Mouse (Mus musculus) intestine, postnatal 0 days (tissue): ENCODE data around the gene Ms4a6c. TPM values are rescaled to one million over a fixed set of nuclear protein-coding genes. Genes with fewer than 3 reads are reported as not detected.
"Not testable (repeated sequence)": the region's sequence is repeated elsewhere in the genome, so short reads cannot be mapped to it uniquely, and the experiment has no call there.

Source experiments
- ATAC-seq: fragments of 200-750 bp; cut with Nextera tagmentation; 2 replicates; pipeline ENCODE4 v1.8.0; 2017; ENCODE audit warnings: mild to moderate bottlenecking, moderate TSS enrichment, moderate library complexity
- H3K27ac ChIP-seq: fragments of 300-500 bp; sonication (generic); 2 replicates; pipeline ENCODE4 v1.5.1; 2014; ENCODE audit warnings: mild to moderate bottlenecking, low read depth, low read length, moderate library complexity
- H3K27me3 ChIP-seq: fragments of 300-500 bp; sonication (generic); replicated peaks from 2 replicates; pipeline ENCODE4 v1.6.1; 2014; ENCODE audit warnings: low read length, mixed read lengths; ENCODE audit not compliant: control insufficient read depth, insufficient read depth
- H3K36me3 ChIP-seq: fragments of 300-500 bp; sonication (generic); 2 replicates; pipeline ENCODE4 v1.6.1; 2014; ENCODE audit warnings: mild to moderate bottlenecking, moderate library complexity; ENCODE audit not compliant: control insufficient read depth, insufficient read depth
- H3K4me1 ChIP-seq: fragments of 300-500 bp; sonication (generic); replicated peaks from 2 replicates; pipeline ENCODE4 v1.6.1; 2014; ENCODE audit warnings: antibody characterized with exemption, low read length, mixed read lengths; ENCODE audit not compliant: control insufficient read depth, insufficient read depth
- H3K4me2 ChIP-seq: fragments of 300-500 bp; sonication (generic); replicated peaks from 2 replicates; pipeline ENCODE4 v1.6.1; 2014; ENCODE audit warnings: low read depth, mild to moderate bottlenecking, moderate library complexity
- H3K4me3 ChIP-seq: fragments of 300-500 bp; sonication (generic); 2 replicates; pipeline ENCODE4 v1.5.1; 2014; ENCODE audit warnings: low read depth, low read length
- H3K9ac ChIP-seq: fragments of 300-500 bp; sonication (generic); 2 replicates; pipeline ENCODE4 v1.6.1; 2014; ENCODE audit warnings: mild to moderate bottlenecking, low read depth, low read length
- H3K9me3 ChIP-seq: fragments of 300-500 bp; sonication (generic); 2 replicates; pipeline ENCODE4 v1.6.1; 2016; ENCODE audit warnings: mixed run types; ENCODE audit not compliant: control insufficient read depth
- CTCF ChIP-seq: sonication (generic); IDR thresholded peaks from 2 replicates; pipeline ENCODE4 v1.5.1; 2016; ENCODE audit warnings: low read depth, mild to moderate bottlenecking, control low read depth, antibody characterized with exemption, moderate library complexity
- WGBS: fragments of 180-500 bp; shearing (Covaris S2); extraction: QIAGEN DNeasy Blood & Tissue Kit; methylation state at CpG from one replicate; pipeline ENCODE4 v1.1.7; 2014; 5-methylcytosine and 5-hydroxymethylcytosine counted together
- polyA plus RNA-seq: library from polyadenylated mRNA; unstranded; fragments of >200 nt; fragmentation: Nextera tagmentation; extraction: Ambion mirVana; gene quantifications from 2 replicates; pipeline ENCODE4 v1.2.1, GENCODE M21; 2015

The Ms4a6c gene
- polyA plus RNA-seq, 1 experiment from 2014 or later, result 7.9 TPM

DNA sequence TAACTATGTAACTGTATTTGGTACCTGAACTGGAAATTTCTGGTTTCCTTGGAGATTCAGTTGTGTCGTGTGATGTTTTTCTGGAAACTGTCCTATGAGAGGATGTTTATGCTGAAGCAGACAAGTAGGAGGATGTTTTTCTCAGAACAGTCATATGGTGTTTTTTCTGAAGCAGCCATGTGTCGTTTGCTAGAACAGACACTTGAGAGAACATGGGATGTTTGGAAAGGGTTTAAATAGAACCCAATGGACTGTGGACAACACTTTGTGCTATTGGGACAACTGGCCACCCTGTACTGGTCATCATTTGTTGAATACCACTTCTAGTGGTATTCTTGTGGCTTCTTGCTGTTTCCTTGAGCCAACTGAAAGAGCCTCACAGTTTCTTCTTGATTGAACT, 16.6 kb downstream of the Ms4a6c start, which contains the start of gene Gm8369:
Gm8369 (plus strand) TSS at position 193 of the 400 bp plus-strand sequence.
- WGBS, result 61% methylated on average over 2 of the region's 2 CpGs

DNA sequence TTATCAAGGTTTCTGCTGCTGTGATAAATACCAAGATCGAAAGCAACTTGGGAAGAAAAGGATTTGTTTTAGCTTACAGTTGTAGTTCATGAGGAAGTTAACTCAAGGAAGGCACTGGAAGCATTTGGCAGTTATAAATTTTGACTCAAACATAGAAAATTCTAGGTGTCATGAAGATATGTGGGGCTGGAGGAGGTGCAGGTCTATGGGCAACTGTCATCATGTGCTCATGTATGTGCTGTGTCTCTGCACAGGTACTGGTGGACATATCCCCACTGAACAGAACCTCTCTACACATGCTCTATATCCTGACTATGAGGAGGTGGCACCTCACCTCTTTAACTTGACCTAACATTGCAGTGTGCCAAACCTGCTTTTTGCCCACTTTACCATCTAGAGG, 17.4 kb downstream of the Ms4a6c start:
- H3K27me3 ChIP-seq, result no peaks in the 10 kb centered on the region
- 87% methylated on average over 1 of the region's 1 CpGs for WGBS
- no peak overlapping the region for H3K9ac ChIP-seq
- no peak for ATAC-seq
- no peaks in the 10 kb centered on the region for H3K36me3 ChIP-seq
- no peaks in the 10 kb centered on the region for H3K4me1 ChIP-seq
- no peak overlapping the region for H3K4me2 ChIP-seq
- H3K27ac ChIP-seq, result no peak overlapping the region
- no peaks in the 10 kb centered on the region for H3K9me3 ChIP-seq
- TF ChIP-seq CTCF, result no peak
- H3K4me3 ChIP-seq, result no peak overlapping the region

More for the DNA sequence above, 16.6 kb downstream of the Ms4a6c start, which contains the start of gene Gm8369:
- Histone ChIP-seq H3K27me3 (no peaks in the 10 kb centered on the region), H3K4me2 (no peak within 1 kb of the TSS), H3K4me1 (no peaks in the 10 kb centered on the region), H3K4me3 (no peak within 1 kb of the TSS), H3K9ac (no peak within 1 kb of the TSS), H3K27ac (no peak within 1 kb of the TSS), H3K9me3 (no peaks in the 10 kb centered on the region), H3K36me3 (no peaks in the 10 kb centered on the region)
- ATAC-seq, result no peak
- TF ChIP-seq CTCF, result no peak

DNA sequence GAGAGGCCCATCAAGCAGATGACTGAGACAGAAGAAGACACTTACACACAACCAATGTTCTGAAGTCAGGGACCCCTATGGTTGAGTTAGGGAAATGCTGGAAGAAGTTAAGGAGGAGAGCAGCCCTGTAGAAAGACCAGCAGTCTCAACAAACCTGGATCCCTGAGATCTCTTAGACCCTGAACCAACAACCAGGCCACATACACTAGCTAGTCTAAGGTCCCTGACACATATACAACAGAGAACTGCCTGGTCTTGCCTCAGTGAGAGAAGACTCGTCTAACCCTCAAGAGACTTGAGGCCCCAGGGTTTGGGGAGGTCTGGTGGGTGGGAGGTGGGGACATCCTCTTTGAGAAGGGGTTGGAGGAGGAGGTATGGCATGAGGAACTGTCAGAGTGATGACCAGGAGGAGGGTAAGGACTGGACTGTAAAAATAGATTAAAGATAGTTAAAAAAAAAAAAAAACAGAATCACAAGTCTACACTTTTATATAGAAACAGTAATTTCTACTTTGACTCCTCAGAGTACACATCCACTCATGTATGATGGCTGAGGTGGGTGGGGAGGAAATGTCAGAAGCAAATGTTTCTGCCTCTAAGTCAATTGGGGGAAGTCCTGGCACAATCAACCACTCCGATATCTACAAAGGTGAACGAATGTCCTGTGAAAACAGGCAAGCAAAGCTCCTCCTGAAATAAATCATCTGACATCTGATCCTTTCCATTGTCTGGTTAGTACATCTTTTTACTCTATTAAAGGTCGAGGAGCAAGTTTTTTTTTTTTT, 22.4 kb downstream of the Ms4a6c start:
- H3K36me3 ChIP-seq, result no peaks in the 10 kb centered on the region
- no peak overlapping the region for H3K4me2 ChIP-seq
- H3K9ac ChIP-seq, result no peak overlapping the region
- no peaks in the 10 kb centered on the region for H3K27me3 ChIP-seq
- 65% methylated on average over 4 of the region's 4 CpGs for WGBS
- ATAC-seq, result no peak
- H3K4me3 ChIP-seq, result no peak overlapping the region
- H3K9me3 ChIP-seq, result no peaks in the 10 kb centered on the region
- H3K4me1 ChIP-seq, result no peaks in the 10 kb centered on the region
- H3K27ac ChIP-seq, result no peak overlapping the region
- no peak for TF ChIP-seq CTCF

DNA sequence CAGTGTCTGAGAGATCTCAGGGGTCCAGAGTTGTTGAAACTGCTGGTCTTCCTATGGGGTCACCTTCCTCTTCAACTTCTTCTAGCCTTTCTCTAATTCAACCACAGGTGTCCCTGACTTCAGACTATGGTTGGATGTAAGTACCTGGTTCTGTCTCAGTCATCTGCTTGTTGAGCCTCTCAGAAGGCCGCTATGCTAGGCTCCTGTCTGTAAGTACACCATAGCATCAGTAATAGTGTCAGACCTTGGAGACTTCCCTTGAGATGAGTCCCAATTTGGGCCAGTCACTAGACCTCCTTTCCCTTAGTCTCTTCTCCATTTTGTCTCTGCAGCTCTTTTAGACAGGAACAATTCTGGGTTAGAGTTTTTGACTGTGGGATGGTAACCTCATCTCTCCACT, 23.5 kb downstream of the Ms4a6c start:
- Histone ChIP-seq H3K9me3 (no peaks in the 10 kb centered on the region), H3K4me2 (no peak overlapping the region), H3K9ac (no peak overlapping the region), H3K4me3 (no peak overlapping the region), H3K36me3 (no peaks in the 10 kb centered on the region), H3K4me1 (no peaks in the 10 kb centered on the region), H3K27me3 (no peaks in the 10 kb centered on the region), H3K27ac (no peak overlapping the region)
- TF ChIP-seq CTCF, result no peak
- ATAC-seq, result no peak
- WGBS, result 87% methylated on average over 1 of the region's 1 CpGs

DNA sequence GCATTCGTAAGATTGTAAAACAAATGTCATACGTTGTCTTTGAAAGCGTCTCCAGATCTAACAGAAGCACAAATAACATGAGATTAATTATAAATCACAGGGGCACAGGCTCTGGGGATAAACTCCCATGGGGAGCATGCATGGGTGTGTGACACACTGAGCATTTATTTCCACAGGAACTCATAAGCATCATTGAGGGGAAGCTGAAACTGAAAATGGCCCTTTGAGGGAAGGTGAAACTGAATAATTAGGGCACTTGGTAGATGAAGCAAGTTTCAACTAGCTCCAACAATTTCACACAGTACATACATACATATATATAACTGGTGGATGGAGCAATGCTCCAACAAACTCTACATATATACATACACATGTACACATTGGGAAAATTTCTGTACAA, 25.4 kb downstream of the Ms4a6c start:
- no peak overlapping the region for H3K4me3 ChIP-seq
- no peaks in the 10 kb centered on the region for H3K4me1 ChIP-seq
- no peaks in the 10 kb centered on the region for H3K9me3 ChIP-seq
- H3K36me3 ChIP-seq, result no peaks in the 10 kb centered on the region
- H3K27ac ChIP-seq, result no peak overlapping the region
- H3K27me3 ChIP-seq, result no peaks in the 10 kb centered on the region
- WGBS, result 56% methylated on average over 3 of the region's 3 CpGs
- H3K4me2 ChIP-seq, result no peak overlapping the region
- no peak overlapping the region for H3K9ac ChIP-seq
- no peak for TF ChIP-seq CTCF
- ATAC-seq, result no peak

DNA sequence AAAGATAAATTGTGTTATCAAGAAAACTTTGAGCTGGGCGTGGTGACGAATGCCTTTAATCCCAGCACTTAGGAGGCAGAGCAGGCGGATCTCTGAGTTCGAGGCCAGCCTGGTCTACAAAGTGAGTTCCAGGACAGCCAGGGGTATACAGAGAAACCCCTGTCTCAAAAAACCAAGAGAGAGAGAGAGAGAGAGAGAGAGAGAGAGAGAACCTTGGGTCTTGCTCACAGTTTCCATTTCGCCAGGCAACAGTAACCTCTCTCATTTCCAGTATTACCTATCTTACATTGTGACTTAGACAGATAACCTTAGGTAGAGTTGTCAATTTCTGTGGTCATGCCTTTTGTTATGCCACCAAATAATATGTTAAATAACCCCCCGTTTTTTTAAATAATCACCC, 27.2 kb downstream of the Ms4a6c start:
- H3K4me1 ChIP-seq, result no peaks in the 10 kb centered on the region
- H3K4me3 ChIP-seq, result no peak overlapping the region
- no peaks in the 10 kb centered on the region for H3K36me3 ChIP-seq
- 69% methylated on average over 6 of the region's 6 CpGs for WGBS
- no peak overlapping the region for H3K27ac ChIP-seq
- no peak for TF ChIP-seq CTCF
- no peak overlapping the region for H3K9ac ChIP-seq
- ATAC-seq, result no peak
- no peaks in the 10 kb centered on the region for H3K9me3 ChIP-seq
- H3K27me3 ChIP-seq, result no peaks in the 10 kb centered on the region
- no peak overlapping the region for H3K4me2 ChIP-seq

DNA sequence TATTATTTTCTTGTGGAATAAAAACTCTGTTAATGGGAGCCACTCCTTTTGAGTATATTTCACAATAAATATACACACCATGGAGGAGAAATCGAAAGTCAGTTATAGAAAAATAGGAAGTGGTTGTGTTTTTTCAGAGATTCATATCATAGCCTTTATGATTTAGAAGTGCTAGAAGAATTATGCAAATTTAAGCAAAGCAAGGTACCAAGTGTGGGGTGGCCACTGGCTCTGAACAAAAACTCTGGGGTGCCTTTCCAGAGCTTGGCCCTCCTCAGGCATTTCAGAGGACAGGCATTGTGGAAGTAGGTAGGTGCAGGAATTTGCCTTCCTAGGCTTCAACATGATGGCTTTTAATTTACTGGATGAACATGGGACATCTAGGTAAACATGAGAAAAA, 28.1 kb downstream of the Ms4a6c start:
- not testable (repeated sequence) for H3K9ac ChIP-seq, H3K36me3 ChIP-seq, H3K4me1 ChIP-seq, H3K27ac ChIP-seq, H3K27me3 ChIP-seq, ATAC-seq, H3K4me2 ChIP-seq, H3K9me3 ChIP-seq, H3K4me3 ChIP-seq
- 65% methylated on average over 1 of the region's 1 CpGs for WGBS
